Mouse (Mus musculus): ENCODE results near the gene Hgd.

GRCm38 (mm10) chr16:37612013-37612412 lies 32.1 kb downstream of the Hgd start:
- TF ChIP-seq POLR2A (IDR thresholded peaks at IDR 0.05; ENCODE audit: borderline replicate concordance, insufficient read depth, low read length) (no peak), CTCF (IDR thresholded peaks at IDR 0.05; ENCODE audit: borderline replicate concordance, insufficient read depth, low read depth, low read length) (no peak)
